Mouse (Mus musculus): ENCODE data around the gene Ppp2r3a. TPM values are rescaled to one million over a fixed set of nuclear protein-coding genes. Genes with fewer than 3 reads are reported as not detected.

Gene Ppp2r3a
- polyA plus RNA-seq (2012; rRNA removed), result 10.8 and 18.5 TPM in 2 replicates

DNA sequence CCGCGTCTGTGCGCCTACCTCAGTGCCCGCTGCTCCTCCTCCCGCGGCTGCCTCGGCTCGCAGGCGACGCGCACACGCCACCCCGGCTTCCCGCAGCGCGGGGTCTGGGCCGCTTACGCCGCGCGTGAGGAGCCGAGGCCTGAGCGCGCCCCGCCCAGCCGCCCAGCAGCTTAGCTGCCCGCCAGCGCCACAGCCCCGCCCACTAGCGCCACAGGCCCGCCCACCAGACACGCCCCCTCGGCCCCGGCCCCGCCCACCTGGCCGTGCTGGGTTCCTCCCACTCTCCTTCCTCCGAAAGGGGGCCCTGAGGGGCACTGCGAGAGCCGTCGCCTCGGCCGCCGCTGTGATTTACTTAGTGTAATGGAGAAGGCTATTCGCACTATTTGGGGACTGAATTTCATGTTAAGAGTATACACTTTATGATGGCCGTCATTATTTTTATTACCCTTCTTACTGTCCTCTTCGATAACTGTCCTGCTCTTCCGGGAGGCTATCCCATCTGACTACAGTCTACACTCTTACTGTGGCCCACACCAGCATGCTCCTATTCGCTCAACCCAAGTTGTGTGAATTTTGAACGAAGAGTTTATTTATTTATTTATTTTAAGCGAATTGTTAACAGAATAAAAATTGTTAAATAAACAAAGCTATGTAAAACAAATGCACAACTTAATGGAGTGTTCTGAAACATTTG is at the start of gene Ppp2r3a:
Gene Ppp2r3a (minus strand): TSS at position 152 of the 694 bp plus-strand sequence.

GRCm38 (mm10) chr9:101073987-101074331 is 177.6 kb downstream of the Ppp2r3a start, which contains the start of gene Msl2:
Msl2 (plus strand) TSS chr9:101074101.

Other genes starting within 250 kb of the Ppp2r3a start
- gene Pccb, start 216.9 kb downstream of the Ppp2r3a start, polyA plus RNA-seq (2012; rRNA removed), result 35.3 and 44.3 TPM in 2 replicates
- gene Msl2, start 177.7 kb downstream of the Ppp2r3a start, polyA plus RNA-seq (2012; rRNA removed), result 24.6 and 26.9 TPM in 2 replicates

Data from central nervous system, embryonic 11.5 days (tissue).